Mouse (Mus musculus) CD4-positive, CD25-positive, alpha-beta regulatory T cell, adult 4 months (primary cell): ENCODE measurements at regions not wholly inside any gene's neighbourhood (a gene's known extent, or its start where the extent isn't known, plus 50 kb on each side); places are given as distances from the start of the nearest gene placed in this dataset.

Experiments used
- ATAC-seq: one replicate; pipeline ENCODE4 v1.8.0; 2017

GRCm38 (mm10) chr6:24262578-24262977 is 94.7 kb upstream of the Slc13a1 start:
- ATAC-seq, result no peak

- no peak for ATAC-seq
Observed at GRCm38 (mm10) chr6:24245591-24245990, 77.7 kb upstream of the Slc13a1 start.

GRCm38 (mm10) chr6:24238541-24238940 is 70.6 kb upstream of the Slc13a1 start:
- ATAC-seq, result no peak

GRCm38 (mm10) chr6:24238054-24238453 is 70.2 kb upstream of the Slc13a1 start:
- no peak for ATAC-seq

- ATAC-seq, result no peak
Observed at GRCm38 (mm10) chr6:24233626-24234025, 65.7 kb upstream of the Slc13a1 start.

GRCm38 (mm10) chr6:24220589-24220988 is 52.7 kb upstream of the Slc13a1 start:
- no peak for ATAC-seq

- ATAC-seq, result no peak
Observed at GRCm38 (mm10) chr6:24219882-24220522, 52.1 kb upstream of the Slc13a1 start.
